Mouse (Mus musculus): ENCODE data around the gene Gcnt4.

Gcnt4 gene

DNA sequence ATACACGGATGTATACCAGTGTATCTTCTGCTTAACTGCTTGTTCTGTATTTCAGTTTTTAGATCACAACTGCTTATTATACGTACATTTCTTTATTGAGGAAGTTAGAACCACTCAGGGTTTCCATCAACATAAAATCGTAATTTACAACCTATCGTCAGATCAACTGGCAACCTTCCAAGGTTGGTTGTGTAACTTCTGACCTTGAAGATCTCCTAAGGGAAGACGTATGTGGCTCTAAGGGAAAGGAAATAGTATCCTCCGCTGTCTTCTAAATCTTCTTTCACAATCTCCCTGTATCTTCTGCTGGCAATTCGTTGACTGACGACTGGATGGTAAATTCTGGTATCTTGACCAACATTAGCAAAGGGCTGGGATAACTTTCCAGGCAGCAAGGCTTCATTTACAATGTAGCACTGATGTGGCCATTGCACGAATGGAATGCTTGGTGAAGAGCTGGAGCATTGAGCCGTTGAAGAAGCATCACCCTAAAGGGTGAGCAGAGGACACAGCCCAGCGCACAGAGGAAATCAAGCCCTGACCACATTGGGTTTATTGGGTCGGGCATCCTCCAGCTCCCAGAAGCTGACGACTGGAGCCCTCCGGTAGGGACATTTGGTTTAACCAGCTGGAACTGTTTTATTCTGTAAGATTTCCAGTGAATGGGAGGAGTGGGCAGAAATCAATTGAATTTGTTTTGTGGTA lies 66.2 kb downstream of the Gcnt4 start:
- no peak for DNase-seq (ENCODE audit: low spot score)

DNA sequence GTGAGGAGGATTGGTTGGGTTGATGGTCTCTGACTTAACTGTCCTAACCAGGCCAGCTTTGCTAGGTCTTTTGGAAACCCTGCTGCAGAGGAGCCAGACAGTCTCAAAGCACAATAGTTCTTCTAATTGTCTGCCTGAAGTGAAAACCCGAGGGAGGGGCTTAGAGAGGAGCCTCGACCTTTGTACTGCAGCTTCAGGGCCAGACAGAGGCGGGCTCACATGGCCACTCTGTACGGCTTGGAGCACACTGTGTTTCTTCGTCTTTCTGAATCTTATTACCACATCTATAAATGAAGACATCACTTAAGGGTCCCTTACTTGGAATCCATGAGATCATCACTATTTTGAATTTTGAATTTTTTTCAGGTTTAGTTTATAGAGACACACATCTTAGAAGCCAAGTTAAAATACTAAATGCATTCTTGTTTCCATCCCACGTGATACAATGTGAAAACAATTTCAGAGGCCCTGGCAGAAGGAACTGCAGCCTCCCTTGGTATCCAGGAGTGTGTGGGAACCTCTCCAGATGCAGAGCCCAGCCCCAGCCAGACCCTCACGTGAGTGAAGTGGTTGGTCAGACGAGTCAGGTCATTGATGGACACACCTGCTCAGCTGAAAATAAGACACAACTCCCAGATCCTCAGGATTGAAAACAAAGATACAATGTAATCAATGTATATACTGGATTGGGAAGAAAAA lies 69.0 kb downstream of the Gcnt4 start:
- DNase-seq (ENCODE audit: low spot score), result no peak

DNA sequence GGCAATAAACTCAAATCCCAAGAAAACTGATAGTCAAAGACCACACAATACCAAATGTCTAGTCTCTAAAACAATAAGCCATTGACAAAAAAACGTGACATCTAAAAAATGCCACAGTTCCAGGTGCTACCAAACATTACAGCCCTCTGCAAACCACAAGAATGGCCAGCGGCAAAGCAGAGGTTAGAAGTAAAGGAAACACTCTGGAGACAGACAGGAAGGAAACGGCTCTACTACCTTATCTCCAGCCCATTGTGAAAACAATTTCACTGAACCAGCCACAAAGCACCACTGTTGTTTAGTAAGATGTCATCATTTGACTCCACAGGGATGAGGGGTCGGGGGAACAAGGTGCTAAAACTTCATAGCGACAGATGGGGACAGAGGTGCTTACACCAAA lies 70.8 kb downstream of the Gcnt4 start:
- no peak for DNase-seq (ENCODE audit: low spot score)

DNA sequence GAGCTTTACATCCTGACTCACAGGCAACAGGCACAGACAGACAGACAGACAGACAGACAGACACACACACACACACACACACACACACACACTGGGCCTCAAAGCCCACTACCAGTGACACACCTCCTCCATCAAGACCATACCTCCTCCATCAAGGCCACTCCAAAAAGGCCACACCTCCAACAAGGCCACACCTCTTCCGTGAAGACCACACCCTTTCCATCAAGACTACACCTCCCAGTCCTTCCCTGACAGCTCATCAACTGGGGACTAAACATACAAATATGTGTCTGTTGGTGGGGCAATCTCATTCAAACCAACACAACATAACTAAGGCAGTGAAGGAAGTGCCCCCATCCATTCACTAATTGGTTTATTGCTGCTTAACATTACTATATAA lies 72.6 kb downstream of the Gcnt4 start:
- DNase-seq (ENCODE audit: low spot score), result no peak

Measured in ovary, postnatal 36 days (tissue).